Mouse (Mus musculus): ENCODE data around the gene Opcml. TPM values are rescaled to one million over a fixed set of nuclear protein-coding genes. Genes with fewer than 3 reads are reported as not detected.

Gene Opcml
- polyA plus RNA-seq, 1 experiment, result 0.06 TPM

- no peaks in the 10 kb centered on the region for H3K79me2 ChIP-seq (ENCODE audit: control insufficient read depth, insufficient read depth)
- no peak overlapping the region for H3K4me3 ChIP-seq (ENCODE audit: insufficient read depth, poor library complexity, severe bottlenecking)
- H3K27me3 ChIP-seq (ENCODE audit: control insufficient read depth, insufficient read depth, insufficient read length), result no peaks in the 10 kb centered on the region
- H3ac ChIP-seq (ENCODE audit: control insufficient read depth, insufficient read length, low read depth), result no peak overlapping the region
- no peaks in the 10 kb centered on the region for H3K36me3 ChIP-seq (ENCODE audit: control insufficient read depth, insufficient read depth)
- no peaks in the 10 kb centered on the region for H3K79me3 ChIP-seq (ENCODE audit: low read depth)
- TF ChIP-seq CTCF (IDR thresholded peaks at IDR 0.05; ENCODE audit: control insufficient read depth, insufficient read depth, insufficient read length) (no peak), CEBPB (IDR thresholded peaks at IDR 0.05; ENCODE audit: low read depth) (no peak), MAX (IDR thresholded peaks at IDR 0.05) (no peak), FOSL1 (IDR thresholded peaks at IDR 0.05; ENCODE audit: insufficient read depth, low read length, poor library complexity, severe bottlenecking) (no peak), MYOG (IDR thresholded peaks at IDR 0.05; ENCODE audit: control insufficient read depth, extremely low read depth, insufficient read length) (no peak), MYOD1 (IDR thresholded peaks at IDR 0.05; ENCODE audit: control insufficient read depth, insufficient read length, low read depth) (no peak), USF1 (IDR thresholded peaks at IDR 0.05; ENCODE audit: low read depth) (no peak)
Observed at GRCm38 (mm10) chr9:27991611-27992010, 201.0 kb downstream of the Opcml start.

- Histone ChIP-seq H3K79me3 (ENCODE audit: low read depth) (no peaks in the 10 kb centered on the region), H3K27me3 (ENCODE audit: control insufficient read depth, insufficient read depth, insufficient read length) (no peaks in the 10 kb centered on the region), H3ac (ENCODE audit: control insufficient read depth, insufficient read length, low read depth) (no peak overlapping the region), H3K79me2 (ENCODE audit: control insufficient read depth, insufficient read depth) (no peaks in the 10 kb centered on the region), H3K4me3 (ENCODE audit: insufficient read depth, poor library complexity, severe bottlenecking) (no peak overlapping the region), H3K36me3 (ENCODE audit: control insufficient read depth, insufficient read depth) (no peaks in the 10 kb centered on the region)
- TF ChIP-seq CEBPB (IDR thresholded peaks at IDR 0.05; ENCODE audit: low read depth), result no peak
- no peak for TF ChIP-seq USF1 (IDR thresholded peaks at IDR 0.05; ENCODE audit: low read depth)
- no peak for TF ChIP-seq MYOG (IDR thresholded peaks at IDR 0.05; ENCODE audit: control insufficient read depth, extremely low read depth, insufficient read length)
- TF ChIP-seq FOSL1 (IDR thresholded peaks at IDR 0.05; ENCODE audit: insufficient read depth, low read length, poor library complexity, severe bottlenecking), result no peak
- no peak for TF ChIP-seq MAX (IDR thresholded peaks at IDR 0.05)
- no peak for TF ChIP-seq CTCF (IDR thresholded peaks at IDR 0.05; ENCODE audit: control insufficient read depth, insufficient read depth, insufficient read length)
- TF ChIP-seq MYOD1 (IDR thresholded peaks at IDR 0.05; ENCODE audit: control insufficient read depth, insufficient read length, low read depth), result no peak
Observed at GRCm38 (mm10) chr9:27996536-27996935, 206.0 kb downstream of the Opcml start.

- Histone ChIP-seq H3K36me3 (ENCODE audit: control insufficient read depth, insufficient read depth) (no peaks in the 10 kb centered on the region), H3K4me3 (ENCODE audit: insufficient read depth, poor library complexity, severe bottlenecking) (no peak overlapping the region), H3K27me3 (ENCODE audit: control insufficient read depth, insufficient read depth, insufficient read length) (no peaks in the 10 kb centered on the region), H3K79me3 (ENCODE audit: low read depth) (no peaks in the 10 kb centered on the region), H3K79me2 (ENCODE audit: control insufficient read depth, insufficient read depth) (no peaks in the 10 kb centered on the region), H3ac (ENCODE audit: control insufficient read depth, insufficient read length, low read depth) (no peak overlapping the region)
- TF ChIP-seq MYOG (IDR thresholded peaks at IDR 0.05; ENCODE audit: control insufficient read depth, extremely low read depth, insufficient read length) (no peak), USF1 (IDR thresholded peaks at IDR 0.05; ENCODE audit: low read depth) (no peak), CEBPB (IDR thresholded peaks at IDR 0.05; ENCODE audit: low read depth) (no peak), MAX (IDR thresholded peaks at IDR 0.05) (no peak), MYOD1 (IDR thresholded peaks at IDR 0.05; ENCODE audit: control insufficient read depth, insufficient read length, low read depth) (no peak)
Observed at GRCm38 (mm10) chr9:27998767-27999166, 208.2 kb downstream of the Opcml start.

- TF ChIP-seq FOSL1 (IDR thresholded peaks at IDR 0.05; ENCODE audit: insufficient read depth, low read length, poor library complexity, severe bottlenecking), result no peak
- no peak for TF ChIP-seq CEBPB (IDR thresholded peaks at IDR 0.05; ENCODE audit: low read depth)
- TF ChIP-seq USF1 (IDR thresholded peaks at IDR 0.05; ENCODE audit: low read depth), result no peak
- no peak for TF ChIP-seq MYOG (IDR thresholded peaks at IDR 0.05; ENCODE audit: control insufficient read depth, extremely low read depth, insufficient read length)
- TF ChIP-seq MAX (IDR thresholded peaks at IDR 0.05), result no peak
- no peak for TF ChIP-seq MYOD1 (IDR thresholded peaks at IDR 0.05; ENCODE audit: control insufficient read depth, insufficient read length, low read depth)
- TF ChIP-seq CTCF (IDR thresholded peaks at IDR 0.05; ENCODE audit: control insufficient read depth, insufficient read depth, insufficient read length), result no peak
- H3K4me3 ChIP-seq (ENCODE audit: insufficient read depth, poor library complexity, severe bottlenecking), result no peak overlapping the region
- no peaks in the 10 kb centered on the region for H3K27me3 ChIP-seq (ENCODE audit: control insufficient read depth, insufficient read depth, insufficient read length)
- no peaks in the 10 kb centered on the region for H3K79me2 ChIP-seq (ENCODE audit: control insufficient read depth, insufficient read depth)
- no peaks in the 10 kb centered on the region for H3K79me3 ChIP-seq (ENCODE audit: low read depth)
- no peak overlapping the region for H3ac ChIP-seq (ENCODE audit: control insufficient read depth, insufficient read length, low read depth)
- H3K36me3 ChIP-seq (ENCODE audit: control insufficient read depth, insufficient read depth), result no peaks in the 10 kb centered on the region
Observed at GRCm38 (mm10) chr9:28003131-28003530, 212.6 kb downstream of the Opcml start.

- Histone ChIP-seq H3K79me2 (ENCODE audit: control insufficient read depth, insufficient read depth) (no peaks in the 10 kb centered on the region), H3K4me3 (ENCODE audit: insufficient read depth, poor library complexity, severe bottlenecking) (no peak overlapping the region)
Observed at GRCm38 (mm10) chr9:28011483-28011882, 220.9 kb downstream of the Opcml start.

GRCm38 (mm10) chr9:28012664-28013063, 222.1 kb downstream of the Opcml start:
- H3ac ChIP-seq (ENCODE audit: control insufficient read depth, insufficient read length, low read depth), result no peak overlapping the region
- TF ChIP-seq MYOD1 (IDR thresholded peaks at IDR 0.05; ENCODE audit: control insufficient read depth, insufficient read length, low read depth) (no peak), CEBPB (IDR thresholded peaks at IDR 0.05; ENCODE audit: low read depth) (no peak), USF1 (IDR thresholded peaks at IDR 0.05; ENCODE audit: low read depth) (no peak), CTCF (IDR thresholded peaks at IDR 0.05; ENCODE audit: control insufficient read depth, insufficient read depth, insufficient read length) (no peak), MAX (IDR thresholded peaks at IDR 0.05) (no peak), MYOG (IDR thresholded peaks at IDR 0.05; ENCODE audit: control insufficient read depth, extremely low read depth, insufficient read length) (no peak), FOSL1 (IDR thresholded peaks at IDR 0.05; ENCODE audit: insufficient read depth, low read length, poor library complexity, severe bottlenecking) (no peak)
- H3K79me3 ChIP-seq (ENCODE audit: low read depth), result no peaks in the 10 kb centered on the region

More at GRCm38 (mm10) chr9:28011483-28011882, 220.9 kb downstream of the Opcml start:
- no peaks in the 10 kb centered on the region for H3K27me3 ChIP-seq (ENCODE audit: control insufficient read depth, insufficient read depth, insufficient read length)
- TF ChIP-seq CEBPB (IDR thresholded peaks at IDR 0.05; ENCODE audit: low read depth) (no peak), USF1 (IDR thresholded peaks at IDR 0.05; ENCODE audit: low read depth) (no peak), MYOD1 (IDR thresholded peaks at IDR 0.05; ENCODE audit: control insufficient read depth, insufficient read length, low read depth) (no peak), MYOG (IDR thresholded peaks at IDR 0.05; ENCODE audit: control insufficient read depth, extremely low read depth, insufficient read length) (no peak), FOSL1 (IDR thresholded peaks at IDR 0.05; ENCODE audit: insufficient read depth, low read length, poor library complexity, severe bottlenecking) (no peak), CTCF (IDR thresholded peaks at IDR 0.05; ENCODE audit: control insufficient read depth, insufficient read depth, insufficient read length) (no peak), MAX (IDR thresholded peaks at IDR 0.05) (no peak)
- no peaks in the 10 kb centered on the region for H3K79me3 ChIP-seq (ENCODE audit: low read depth)
- H3K36me3 ChIP-seq (ENCODE audit: control insufficient read depth, insufficient read depth), result no peaks in the 10 kb centered on the region
- no peak overlapping the region for H3ac ChIP-seq (ENCODE audit: control insufficient read depth, insufficient read length, low read depth)

More at GRCm38 (mm10) chr9:28012664-28013063, 222.1 kb downstream of the Opcml start:
- Histone ChIP-seq H3K36me3 (ENCODE audit: control insufficient read depth, insufficient read depth) (no peaks in the 10 kb centered on the region), H3K79me2 (ENCODE audit: control insufficient read depth, insufficient read depth) (no peaks in the 10 kb centered on the region), H3K4me3 (ENCODE audit: insufficient read depth, poor library complexity, severe bottlenecking) (no peak overlapping the region), H3K27me3 (ENCODE audit: control insufficient read depth, insufficient read depth, insufficient read length) (no peaks in the 10 kb centered on the region)
